Mouse (Mus musculus) heart, adult 2 months (tissue): ENCODE results near the gene Prickle3. TPM values are rescaled to one million over a fixed set of nuclear protein-coding genes. Genes with fewer than 3 reads are reported as not detected.

Experiments
- DNase-seq, 2 experiments: peaks; one replicate each; pipeline ENCODE4 v3.0.0; 2021
- H3K27ac ChIP-seq: fragments of 200-600 bp; 2 replicates; pipeline ENCODE4 v1.8.1; 2022
- H3K27me3 ChIP-seq: fragments of 200-500 bp; 2 replicates; pipeline ENCODE4 v1.6.1; 2012; ENCODE audit warnings: mild to moderate bottlenecking, low read length, inconsistent platforms, mixed read lengths; ENCODE audit not compliant: control insufficient read depth, insufficient read depth
- H3K36me3 ChIP-seq: fragments of 200-500 bp; 2 replicates; pipeline ENCODE4 v1.6.1; 2012; ENCODE audit warnings: low read length, inconsistent platforms; ENCODE audit not compliant: control insufficient read depth, insufficient read depth
- H3K4me1 ChIP-seq: fragments of 200-500 bp; 2 replicates; pipeline ENCODE4 v1.6.1; 2011; ENCODE audit warnings: low read length; ENCODE audit not compliant: control insufficient read depth, insufficient read depth
- H3K4me3 ChIP-seq: fragments of 200-600 bp; 2 replicates; pipeline ENCODE4 v1.8.1; 2022
- H3K79me2 ChIP-seq: fragments of 200-500 bp; replicated peaks from 2 replicates; pipeline ENCODE4 v1.6.1; 2012; ENCODE audit warnings: mild to moderate bottlenecking, inconsistent platforms, low read length, moderate library complexity, mixed read lengths; ENCODE audit not compliant: control insufficient read depth, insufficient read depth
- H3K9ac ChIP-seq: fragments of 200-500 bp; 2 replicates; pipeline ENCODE4 v1.6.1; 2012; ENCODE audit warnings: low read depth, mild to moderate bottlenecking, control low read depth, inconsistent platforms, low read length, mixed read lengths
- CTCF ChIP-seq: fragments of 200-600 bp; IDR thresholded peaks from 2 replicates; pipeline ENCODE4 v1.8.1; 2022; ENCODE audit warnings: antibody characterized with exemption, mild to moderate bottlenecking, moderate library complexity
- EP300 ChIP-seq: fragments of 200-500 bp; IDR thresholded peaks from 2 replicates; pipeline ENCODE4 v1.6.1; 2011; ENCODE audit warnings: low read depth, low read length, control low read depth; ENCODE audit not compliant: insufficient read depth
- POLR2A ChIP-seq: fragments of 200-500 bp; IDR thresholded peaks from 2 replicates; pipeline ENCODE4 v1.6.1; 2011; ENCODE audit warnings: mild to moderate bottlenecking, low read depth, low read length, control low read depth; ENCODE audit not compliant: insufficient read depth
- WGBS: fragments of 180-500 bp; shearing (Covaris S2); methylation state at CpG from one replicate; pipeline ENCODE4 v1.1.7; 2018; 5-methylcytosine and 5-hydroxymethylcytosine counted together
- intact Hi-C: fragments of 180-260 bp; cut with DNase I; formaldehyde crosslinking; loops from one replicate; pipeline ENCODE4 v1.15.1; 2025
- long read RNA-seq: library from polyadenylated mRNA; stranded (forward); transcript quantifications from one replicate; pipeline ENCODE4 v2.0.0, GENCODE M21; 2021
- polyA plus RNA-seq: library from polyadenylated mRNA; depleted of rRNA; stranded (reverse); fragments of >200 nt; gene quantifications from 2 replicates; pipeline ENCODE4 v1.2.3, GENCODE M21; 2012; rRNA removed
- total RNA-seq, 2 experiments: library from RNA; stranded (reverse); gene quantifications; 2 replicates each; pipeline ENCODE4 v1.2.3; 2021

Prickle3 gene
- 10 to 100 TPM; 16.8 to 25.2 TPM for total RNA-seq
- polyA plus RNA-seq = 21.5 and 27.8 TPM in 2 replicates
- long read RNA-seq, transcript Prickle3-202 (6 exons, 2,487 nt) = minor isoform, 5 of 45 reads
- long read RNA-seq, transcript Prickle3-201 (9 exons, 2,301 nt) = major isoform, 26 of 45 reads
- long read RNA-seq, partial matches to known transcripts = 3 of 45 reads
- long read RNA-seq, other reads (novel, unspliced or antisense) = 11 of 45 reads

DNA sequence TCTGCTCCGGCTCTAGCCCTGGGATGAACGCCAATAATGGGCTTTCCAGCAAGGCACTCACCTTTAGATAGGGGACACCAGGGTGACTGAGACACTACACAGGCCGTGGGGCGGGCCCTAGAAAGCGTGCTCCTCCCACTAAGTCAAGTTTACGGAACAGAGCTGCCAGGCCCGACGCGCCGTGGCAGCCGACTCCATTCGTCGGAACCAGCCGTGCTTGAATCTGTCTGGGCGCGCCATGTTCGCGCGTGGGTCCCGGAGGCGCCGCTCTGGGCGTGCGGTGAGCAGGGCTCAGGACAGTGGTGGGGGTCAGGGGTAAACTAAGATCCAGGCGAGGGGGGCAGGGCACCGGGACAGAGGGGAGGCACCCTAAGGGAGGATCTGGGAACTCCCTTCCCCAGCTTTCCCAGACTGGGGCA is at the start of gene Prickle3:
Gene Prickle3, plus strand, starts transcription at position 40 of the 419 bp plus-strand sequence.
- peak within 1 kb of the TSS; percentile 85 for H3K9ac ChIP-seq
- H3K4me1 ChIP-seq = peaks cover 6% of the 10 kb centered on the region
- peak; percentile 74 to 85 for DNase-seq
- WGBS = 12% methylated on average over 26 of the region's 26 CpGs
- H3K4me3 ChIP-seq = peak within 1 kb of the TSS; percentile 56
- H3K27me3 ChIP-seq = no peaks in the 10 kb centered on the region
- no peaks in the 10 kb centered on the region for H3K79me2 ChIP-seq
- peak within 1 kb of the TSS; percentile 87 for H3K27ac ChIP-seq
- intact Hi-C loops = loop anchor here (1.0 kb wide), 1 partner anchor 8 kb away; no protein-coding TSS in a partner anchor
- H3K36me3 ChIP-seq = peaks cover 13% of the 10 kb centered on the region
- TF ChIP-seq CTCF (no peak), POLR2A (peak; percentile 76)

DNA sequence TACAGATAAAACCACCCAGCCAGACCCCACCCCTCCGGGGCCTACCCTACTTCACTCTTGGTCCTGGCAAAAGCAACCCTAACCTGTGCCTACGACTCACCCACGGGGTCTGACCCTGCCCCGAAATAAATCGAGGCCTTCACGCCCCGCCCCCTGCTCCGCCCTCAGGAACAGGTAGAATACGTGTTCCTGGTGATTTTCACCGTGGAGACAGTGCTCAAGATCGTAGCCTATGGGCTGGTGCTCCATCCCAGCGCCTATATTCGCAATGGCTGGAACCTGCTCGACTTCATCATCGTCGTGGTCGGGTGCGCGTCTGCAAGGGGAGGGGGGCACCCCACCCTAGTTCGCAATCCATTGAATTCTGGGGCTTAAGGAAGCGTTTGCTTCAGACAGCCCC is 47.0 kb upstream of the Prickle3 start:
- Histone ChIP-seq H3K27me3 (no peaks in the 10 kb centered on the region), H3K79me2 (no peaks in the 10 kb centered on the region), H3K4me3 (no peak overlapping the region), H3K36me3 (no peaks in the 10 kb centered on the region), H3K27ac (no peak overlapping the region), H3K4me1 (no peaks in the 10 kb centered on the region), H3K9ac (no peak overlapping the region)
- no peak for DNase-seq
- intact Hi-C loops = no loop called here
- no peak for TF ChIP-seq CTCF
- no peak for TF ChIP-seq POLR2A
- no peak for TF ChIP-seq EP300
- WGBS = 27% methylated on average over 21 of the region's 21 CpGs

DNA sequence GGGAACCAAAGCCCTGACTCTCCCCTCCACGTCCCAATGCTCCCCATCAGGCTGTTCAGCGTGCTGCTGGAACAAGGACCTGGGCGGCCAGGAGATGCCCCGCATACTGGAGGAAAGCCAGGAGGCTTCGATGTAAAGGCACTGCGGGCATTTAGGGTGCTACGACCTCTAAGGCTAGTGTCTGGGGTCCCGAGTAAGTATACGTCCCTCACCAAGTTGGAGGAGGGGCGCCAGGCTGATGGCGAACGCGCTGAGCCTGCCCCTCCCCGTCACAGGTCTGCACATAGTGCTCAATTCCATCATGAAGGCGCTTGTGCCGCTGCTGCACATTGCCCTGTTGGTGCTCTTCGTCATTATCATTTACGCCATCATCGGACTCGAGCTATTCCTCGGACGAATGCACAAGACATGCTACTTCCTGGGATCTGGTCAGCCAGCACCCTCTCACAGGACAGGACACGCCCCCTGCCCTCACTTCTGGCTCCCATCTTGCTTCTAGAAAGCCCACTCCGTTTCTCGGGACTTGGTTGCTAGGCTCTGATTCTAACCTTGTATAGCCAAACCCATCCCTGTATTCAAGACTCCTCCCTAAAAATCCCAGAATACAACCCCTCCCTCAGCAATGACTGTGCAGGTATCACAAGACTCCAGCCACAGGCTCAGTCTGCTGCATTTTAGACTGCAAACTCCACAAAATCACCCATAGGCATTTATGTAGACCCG is 46.4 kb upstream of the Prickle3 start:
- TF ChIP-seq EP300 (no peak), POLR2A (no peak), CTCF (no peak)
- no peaks in the 10 kb centered on the region for H3K27me3 ChIP-seq
- H3K27ac ChIP-seq = no peak overlapping the region
- no peak overlapping the region for H3K9ac ChIP-seq
- no peaks in the 10 kb centered on the region for H3K36me3 ChIP-seq
- H3K4me3 ChIP-seq = no peak overlapping the region
- DNase-seq = no peak
- no peaks in the 10 kb centered on the region for H3K4me1 ChIP-seq
- no peaks in the 10 kb centered on the region for H3K79me2 ChIP-seq
- intact Hi-C loops = no loop called here
- 25% methylated on average over 26 of the region's 26 CpGs for WGBS

DNA sequence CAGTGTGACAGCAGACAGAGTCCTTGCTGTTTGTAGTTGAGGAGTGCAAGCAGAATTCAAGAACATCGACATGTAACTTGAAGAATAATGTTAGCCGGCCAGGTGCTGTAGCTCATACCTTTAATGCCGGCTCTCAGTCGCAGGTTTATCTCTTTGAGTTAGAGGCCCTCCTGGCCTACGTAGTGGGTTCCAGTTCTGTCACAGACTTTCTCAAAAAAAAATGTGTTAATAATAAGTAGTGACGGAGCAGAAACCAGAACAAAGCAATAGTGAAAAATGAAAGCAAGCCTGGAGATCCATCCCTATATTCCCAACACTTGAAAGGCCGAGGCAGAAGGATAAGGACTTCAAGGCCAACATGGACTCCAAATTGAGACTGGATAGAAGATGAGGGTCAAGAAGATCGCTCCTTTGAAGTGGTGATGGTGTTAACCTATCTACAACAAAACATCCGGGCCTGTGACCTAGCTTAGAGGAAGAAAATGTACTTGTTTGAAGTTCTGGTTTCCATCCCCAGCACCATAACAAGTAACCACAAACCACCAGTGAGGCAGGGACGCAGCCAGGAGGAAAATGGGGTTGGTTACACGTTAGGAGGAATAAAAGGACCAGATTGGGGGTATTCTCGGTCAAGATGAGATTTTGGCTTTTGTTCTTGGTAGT is 39.0 kb upstream of the Prickle3 start:
- H3K4me3 ChIP-seq = no peak overlapping the region
- intact Hi-C loops = no loop called here
- no peak overlapping the region for H3K9ac ChIP-seq
- H3K27me3 ChIP-seq = no peaks in the 10 kb centered on the region
- TF ChIP-seq POLR2A (no peak), EP300 (no peak), CTCF (no peak)
- no peak for DNase-seq
- H3K27ac ChIP-seq = no peak overlapping the region
- no peaks in the 10 kb centered on the region for H3K79me2 ChIP-seq
- 75% methylated on average over 12 of the region's 12 CpGs for WGBS
- no peaks in the 10 kb centered on the region for H3K4me1 ChIP-seq
- no peaks in the 10 kb centered on the region for H3K36me3 ChIP-seq

DNA sequence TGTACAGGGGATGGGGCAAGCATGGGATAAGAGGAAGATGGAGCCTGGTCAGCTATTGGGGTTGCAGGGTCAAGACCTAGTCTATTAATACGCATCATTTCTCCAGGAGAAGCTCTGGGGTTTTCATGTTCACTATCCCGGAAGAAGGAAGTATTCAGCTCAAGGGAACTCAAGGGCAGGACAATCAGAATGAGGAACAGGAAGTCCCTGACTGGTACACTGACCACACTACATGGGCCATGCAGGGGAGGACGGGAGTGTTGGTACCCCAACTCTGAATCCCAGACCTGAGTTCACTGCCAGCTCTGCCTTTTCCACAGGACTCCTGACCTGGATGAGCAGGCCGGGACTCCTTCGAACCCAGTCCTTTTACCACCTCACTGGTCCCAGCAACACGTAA is 24.5 kb upstream of the Prickle3 start:
- Histone ChIP-seq H3K27me3 (no peaks in the 10 kb centered on the region), H3K4me3 (no peak overlapping the region), H3K36me3 (no peaks in the 10 kb centered on the region), H3K27ac (no peak overlapping the region), H3K9ac (no peak overlapping the region), H3K79me2 (no peaks in the 10 kb centered on the region), H3K4me1 (no peaks in the 10 kb centered on the region)
- no peak for DNase-seq
- 78% methylated on average over 6 of the region's 6 CpGs for WGBS
- intact Hi-C loops = no loop called here
- no peak for TF ChIP-seq CTCF
- no peak for TF ChIP-seq EP300
- TF ChIP-seq POLR2A = no peak

DNA sequence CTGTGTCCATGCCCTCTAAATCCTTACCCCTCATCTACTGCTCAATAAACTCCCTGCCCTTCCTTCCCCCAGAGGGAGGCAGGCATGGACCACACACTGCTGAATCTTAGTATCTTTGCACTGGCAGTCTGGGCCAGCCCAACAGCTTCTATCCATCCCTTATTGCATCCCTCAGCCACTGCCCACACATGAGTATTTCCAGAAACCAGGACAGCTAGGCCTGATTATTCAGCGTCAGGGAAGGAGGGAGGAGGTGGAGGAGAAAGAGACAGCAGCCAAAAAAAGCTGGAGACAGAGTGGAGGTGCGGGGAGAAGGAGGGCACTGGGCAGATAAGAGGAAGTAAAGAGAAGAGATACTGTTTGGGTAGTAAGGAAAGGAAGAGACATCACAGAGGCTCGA is 22.0 kb upstream of the Prickle3 start:
- intact Hi-C loops = no loop called here
- 44% methylated on average over 3 of the region's 3 CpGs for WGBS
- Histone ChIP-seq H3K4me1 (no peaks in the 10 kb centered on the region; the same call in 1 of the 2 replicates), H3K27me3 (no peaks in the 10 kb centered on the region), H3K27ac (no peak overlapping the region), H3K9ac (no peak overlapping the region), H3K4me3 (no peak overlapping the region), H3K79me2 (no peaks in the 10 kb centered on the region), H3K36me3 (no peaks in the 10 kb centered on the region)
- no peak for DNase-seq
- no peak for TF ChIP-seq EP300
